Mouse (Mus musculus): ENCODE data around the gene Cep250.
A peak's percentile ranks its signal among the peaks of the same experiment; 100 is the strongest.
"Not testable (repeated sequence)": the region's sequence is repeated elsewhere in the genome, so short reads cannot be mapped to it uniquely, and the experiment has no call there.

Gene Cep250

DNA sequence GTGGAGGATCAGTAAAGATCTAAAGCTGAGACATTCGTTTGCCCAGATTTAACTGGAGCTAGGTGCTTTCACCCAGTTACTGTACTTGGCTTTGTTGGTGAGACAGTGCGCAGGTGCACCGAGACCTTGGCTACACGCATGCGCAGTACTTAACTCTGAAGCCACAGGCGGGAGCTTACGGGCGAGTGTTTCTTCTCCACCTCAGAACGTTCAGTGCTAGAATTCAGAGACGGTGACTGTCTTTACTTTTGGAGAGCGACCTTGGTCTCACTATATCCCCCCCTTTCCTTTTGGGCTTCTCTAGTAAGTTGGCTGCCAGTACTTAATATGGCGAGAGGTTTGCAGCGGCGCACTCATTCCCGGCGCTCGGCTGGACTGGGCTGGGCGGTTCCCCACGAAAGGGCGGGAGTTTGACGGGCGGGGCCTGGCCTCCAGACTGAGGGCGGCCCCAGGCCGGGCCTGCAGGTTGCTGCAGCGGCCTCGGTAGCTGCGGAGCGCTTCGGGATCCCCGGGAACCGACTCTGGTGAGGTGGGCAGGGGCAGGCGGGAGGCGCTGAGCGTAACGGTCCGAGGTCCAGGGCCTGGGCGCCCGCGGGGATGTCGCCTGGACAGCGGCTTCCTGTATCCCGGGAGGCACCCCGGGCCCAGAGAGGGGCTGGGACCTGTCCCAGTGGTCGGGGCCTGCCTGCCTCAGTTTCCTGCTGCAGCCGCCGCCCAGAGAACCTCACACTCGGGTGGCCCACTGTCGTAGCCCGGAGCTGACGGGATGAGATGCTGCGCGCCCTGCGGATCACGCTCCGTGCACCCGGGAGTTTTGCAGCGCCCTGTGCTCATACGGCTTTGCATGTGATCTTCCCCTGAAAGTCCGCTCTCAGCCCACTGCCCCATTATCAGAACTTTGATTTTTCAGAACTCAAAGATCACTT lies at the start of gene Cep250:
Gene Cep250, plus strand, starts transcription at position 325 of the 926 bp plus-strand sequence.
- DNase-seq (ENCODE audit: low spot score in 2 of 2), result peak; percentile 86 to 88

DNA sequence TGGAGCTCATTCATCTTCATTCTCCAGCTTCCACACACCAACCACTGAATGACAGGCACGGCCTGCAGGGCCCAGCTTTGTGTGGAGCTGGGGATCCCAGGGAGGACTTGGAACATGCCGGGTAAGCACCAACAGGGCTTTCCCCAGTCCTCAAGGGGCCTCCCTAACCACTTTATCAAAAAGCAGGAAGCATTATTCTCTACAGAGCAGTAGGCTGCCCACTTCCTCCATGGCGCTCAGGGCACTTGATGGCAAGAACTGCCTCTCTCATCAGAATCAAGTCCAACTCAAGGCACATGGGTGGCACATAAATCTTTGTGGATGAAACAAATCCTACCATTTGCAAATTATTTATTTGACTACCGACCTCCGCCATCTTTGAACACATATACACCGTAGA lies 41.6 kb upstream of the Cep250 start:
- no peak for DNase-seq (ENCODE audit: low spot score in 2 of 2)

DNA sequence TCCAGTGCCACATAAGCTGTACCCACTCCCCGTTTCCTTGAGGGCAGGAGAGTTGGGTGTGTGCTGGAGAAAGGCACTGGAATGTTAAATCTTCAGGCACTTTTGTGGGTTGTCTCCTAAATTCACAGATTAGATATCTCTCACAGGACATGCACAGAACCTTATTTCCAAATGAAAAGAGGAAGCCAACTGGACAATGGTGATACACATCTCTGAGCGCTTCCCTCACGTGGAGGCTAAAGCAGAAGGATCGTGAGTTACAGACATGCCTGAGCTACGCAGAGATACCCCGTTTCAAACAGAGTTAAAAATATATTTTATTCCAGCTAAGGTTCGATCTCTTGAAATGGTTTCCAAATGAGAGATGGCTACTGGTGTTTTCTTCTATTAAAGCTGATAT lies 33.1 kb upstream of the Cep250 start:
- DNase-seq (ENCODE audit: low spot score in 2 of 2), result no peak

DNA sequence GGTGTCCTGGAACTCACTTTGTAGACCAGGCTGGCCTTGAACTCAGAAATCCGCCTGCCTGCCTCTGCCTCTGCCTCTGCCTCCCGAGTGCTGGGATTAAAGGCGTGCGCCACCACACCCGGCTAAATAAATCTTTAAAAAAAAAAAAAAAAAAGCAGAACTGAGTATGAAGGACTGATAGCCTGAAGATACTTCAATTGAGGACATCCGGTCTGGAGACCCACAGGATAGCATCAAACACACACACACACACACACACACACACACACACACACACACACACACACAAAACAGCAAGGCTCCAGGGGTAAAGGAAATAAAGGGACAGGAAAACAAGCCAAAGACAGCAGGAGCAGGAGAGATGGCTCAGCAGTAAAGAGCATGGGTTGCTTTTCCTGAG lies 31.0 kb upstream of the Cep250 start:
- DNase-seq (ENCODE audit: low spot score in 2 of 2), result not testable (repeated sequence)

DNA sequence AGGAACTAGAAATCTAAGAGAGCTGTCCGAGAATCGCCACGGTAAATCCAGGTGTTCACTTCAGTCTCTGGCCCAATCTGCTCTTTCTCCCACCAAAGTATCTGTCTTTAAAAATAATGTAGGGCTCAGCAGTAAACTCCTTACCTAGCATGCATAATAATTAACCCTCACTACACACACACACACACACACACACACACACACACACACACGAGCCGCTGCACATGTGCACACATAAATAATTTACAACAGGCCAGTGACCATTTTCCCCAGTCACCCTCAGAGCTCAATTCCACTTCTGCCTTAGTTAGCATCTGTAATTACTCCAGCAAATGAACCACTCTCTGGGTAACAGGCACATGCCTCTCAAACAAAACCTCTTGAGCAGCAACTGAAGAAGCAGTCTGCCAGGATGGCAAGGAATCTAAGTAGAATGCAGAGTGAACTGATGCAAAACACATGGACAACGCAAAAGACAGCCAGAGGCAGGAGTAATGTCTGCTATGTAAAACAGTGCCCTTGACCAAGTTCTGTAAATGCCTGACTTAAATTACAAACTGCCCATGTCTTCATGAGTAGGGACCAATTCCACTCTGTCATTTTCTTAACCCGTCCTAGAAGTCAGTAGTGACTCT lies 27.4 kb upstream of the Cep250 start:
- no peak for DNase-seq (ENCODE audit: low spot score in 2 of 2)

DNA sequence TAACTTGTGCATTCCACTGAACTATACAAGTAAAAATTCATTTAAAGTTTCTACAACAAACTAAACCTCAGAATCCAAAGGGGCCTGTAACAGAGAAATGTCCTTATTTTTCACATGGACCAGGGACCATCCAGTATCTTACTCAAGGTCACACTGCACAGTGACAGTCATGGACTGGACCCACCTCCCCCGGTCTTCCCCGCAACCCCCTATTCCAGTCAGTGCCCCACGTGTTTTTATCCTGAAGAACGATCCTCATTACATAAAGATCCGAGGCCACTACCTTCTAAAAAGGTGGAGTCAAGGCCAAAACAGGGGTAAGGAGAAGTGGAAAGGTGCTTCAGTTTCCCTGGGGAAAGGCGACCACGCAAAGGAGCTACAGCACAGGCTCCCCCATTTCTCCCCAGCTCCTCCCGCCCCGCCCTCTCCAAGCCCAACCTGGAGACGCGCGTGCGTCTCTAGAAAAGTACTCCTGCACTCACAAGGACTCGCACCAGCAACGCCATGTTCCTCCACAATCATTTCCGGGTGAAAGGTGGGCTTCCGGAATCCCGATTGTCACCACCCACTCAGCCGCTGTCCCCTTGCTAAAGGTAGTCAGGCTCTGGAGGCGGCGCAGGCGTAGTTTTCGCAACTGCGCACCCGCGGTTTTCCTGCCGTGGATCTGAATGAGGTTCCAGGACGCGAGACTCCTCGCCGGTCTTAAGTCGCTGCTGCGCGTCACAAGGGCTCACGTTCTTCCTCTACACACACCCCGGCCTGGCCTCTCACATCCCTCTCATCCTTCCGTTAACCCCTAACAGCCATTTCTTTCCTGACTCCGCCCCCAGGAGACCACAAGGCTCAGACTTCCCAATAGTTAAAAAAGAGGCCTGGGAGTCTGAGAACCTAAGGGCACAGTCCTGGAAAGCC lies 26.5 kb upstream of the Cep250 start, which contains the start of gene Uqcc1:
Gene Uqcc1, minus strand, starts transcription at position 780 of the 912 bp plus-strand sequence.
- DNase-seq (ENCODE audit: low spot score in 2 of 2), result peak; percentile 91 to 97

DNA sequence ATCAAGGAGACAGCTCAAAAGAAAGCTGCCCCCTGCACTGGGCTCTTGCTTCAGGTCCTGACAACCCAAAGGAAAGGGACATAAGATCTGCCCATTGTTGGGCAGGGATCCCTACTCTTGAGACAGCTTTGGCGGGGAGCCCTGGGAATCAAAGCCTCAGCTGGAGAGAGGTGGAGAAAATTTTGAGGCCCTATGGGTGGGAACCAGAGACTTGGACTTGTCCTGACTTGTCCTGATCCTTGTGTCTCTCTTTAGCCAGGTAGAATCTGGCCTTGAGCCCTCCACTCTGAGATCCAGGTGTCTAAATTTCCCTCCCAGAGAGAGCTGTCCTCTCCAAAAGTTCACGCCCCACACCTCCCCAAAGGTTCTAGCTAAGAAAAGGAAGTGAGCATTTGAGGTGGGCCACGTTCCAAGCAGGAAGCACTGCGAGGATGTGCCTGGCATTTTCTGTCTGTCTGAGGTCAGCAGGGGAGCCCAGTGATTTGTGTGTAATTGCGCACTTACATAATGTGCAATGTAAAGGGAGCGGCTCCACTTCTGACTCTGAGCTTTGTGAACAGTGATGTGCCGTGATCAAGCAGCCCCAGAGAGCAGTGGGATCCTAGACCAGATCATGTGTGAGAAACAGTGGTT lies 16.2 kb upstream of the Cep250 start:
- DNase-seq (ENCODE audit: low spot score in 2 of 2), result no peak

DNA sequence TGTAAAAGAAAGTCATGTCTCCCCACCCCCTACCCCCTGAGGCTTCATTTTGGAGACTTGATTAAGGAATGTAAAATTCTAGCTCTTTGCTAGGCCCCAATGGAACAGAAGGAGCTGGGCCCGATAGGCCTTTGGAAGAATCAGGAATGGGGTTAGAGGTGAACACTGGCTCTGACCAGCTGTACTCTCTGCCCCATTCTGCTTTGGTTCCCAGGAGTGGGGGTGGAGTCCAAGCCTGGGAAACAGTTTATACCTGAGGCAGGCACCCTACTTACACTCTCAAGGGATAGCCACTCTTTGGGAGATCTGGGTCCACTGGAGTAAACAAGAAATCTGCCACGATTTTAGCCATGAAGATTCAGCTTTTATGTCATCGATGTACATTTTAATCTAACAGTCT lies 15.6 kb upstream of the Cep250 start, which contains the start of gene Gm15557:
Gene Gm15557, plus strand, starts transcription at position 48 of the 400 bp plus-strand sequence.
- DNase-seq (ENCODE audit: low spot score in 2 of 2), result no peak

DNA sequence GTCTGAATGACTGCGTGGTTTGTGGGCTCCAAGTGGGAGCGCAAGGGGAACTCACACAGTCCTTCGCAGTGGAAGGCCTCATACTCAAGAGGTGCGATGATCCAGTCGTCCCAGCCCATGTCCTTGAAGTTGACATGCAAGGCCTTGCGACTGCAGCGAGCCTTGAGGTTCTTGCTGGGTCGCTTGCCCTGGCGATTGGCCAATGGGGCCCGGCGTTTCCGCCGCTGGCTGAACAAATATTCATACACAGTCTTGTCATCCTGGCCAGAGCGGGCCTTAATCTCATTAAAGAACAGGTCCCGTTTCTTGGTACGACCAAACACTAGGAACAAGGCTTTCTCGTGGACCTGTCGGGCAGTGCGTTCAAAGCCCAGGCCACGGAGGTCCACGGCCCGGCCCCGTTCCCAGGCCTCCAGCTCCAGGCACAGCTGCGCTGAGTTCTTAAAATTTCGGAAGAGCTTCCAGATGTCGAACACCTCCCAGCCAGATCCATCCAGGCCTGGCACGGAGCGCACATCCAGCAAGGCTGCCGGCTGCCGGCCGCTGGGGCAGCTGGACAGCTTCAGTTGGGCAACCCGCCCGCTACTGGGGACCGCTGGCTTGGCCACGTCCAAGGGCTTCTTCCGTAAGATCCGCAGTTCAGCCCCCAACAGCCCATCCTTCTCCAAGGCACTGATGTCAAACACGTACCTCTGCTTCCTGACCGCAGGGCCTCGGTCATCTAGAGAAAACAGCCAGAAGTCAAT lies 14.4 kb upstream of the Cep250 start:
- DNase-seq (ENCODE audit: low spot score in 2 of 2), result no peak

DNA sequence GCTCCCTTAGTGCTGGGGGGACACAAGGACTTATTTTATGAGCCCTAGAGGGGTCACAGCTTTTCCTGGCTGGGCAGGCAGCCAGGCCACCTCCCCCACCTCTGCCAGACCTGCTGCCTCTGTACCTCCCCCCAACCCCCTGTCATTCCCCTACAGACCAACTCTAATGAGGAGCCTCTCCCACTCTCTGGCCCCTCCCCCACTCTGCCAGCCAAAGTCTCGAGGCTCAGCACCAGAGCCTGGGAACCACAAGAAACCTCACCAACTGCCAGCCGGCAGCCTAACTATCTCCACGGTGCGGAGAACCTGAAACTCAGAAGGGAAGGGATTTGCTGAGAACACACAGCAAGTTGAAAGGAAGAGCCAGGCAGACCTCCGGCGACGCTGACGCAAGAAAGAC lies 12.8 kb upstream of the Cep250 start:
- DNase-seq (ENCODE audit: low spot score in 2 of 2), result no peak

DNA sequence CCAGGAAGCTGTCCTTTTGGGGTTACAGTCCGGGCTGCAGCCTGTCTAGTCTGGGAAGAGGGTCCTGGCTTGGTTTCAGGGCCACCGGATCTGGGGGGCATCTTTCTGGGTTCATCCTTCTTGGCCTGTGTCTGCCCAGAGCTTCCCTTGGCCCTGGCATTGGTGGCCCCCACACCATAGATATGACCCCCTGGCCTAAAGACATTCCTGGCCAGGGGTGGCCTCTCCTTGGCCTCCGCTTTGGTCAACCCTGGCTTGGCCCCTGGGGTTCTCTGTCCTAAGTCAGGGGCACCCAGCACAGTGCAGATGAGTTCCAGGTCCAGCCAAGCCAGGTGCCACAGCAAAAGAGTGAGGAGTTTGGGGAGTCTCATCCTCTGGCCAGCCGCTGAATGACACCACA lies 11.6 kb upstream of the Cep250 start:
- DNase-seq (ENCODE audit: low spot score in 2 of 2), result no peak

DNA sequence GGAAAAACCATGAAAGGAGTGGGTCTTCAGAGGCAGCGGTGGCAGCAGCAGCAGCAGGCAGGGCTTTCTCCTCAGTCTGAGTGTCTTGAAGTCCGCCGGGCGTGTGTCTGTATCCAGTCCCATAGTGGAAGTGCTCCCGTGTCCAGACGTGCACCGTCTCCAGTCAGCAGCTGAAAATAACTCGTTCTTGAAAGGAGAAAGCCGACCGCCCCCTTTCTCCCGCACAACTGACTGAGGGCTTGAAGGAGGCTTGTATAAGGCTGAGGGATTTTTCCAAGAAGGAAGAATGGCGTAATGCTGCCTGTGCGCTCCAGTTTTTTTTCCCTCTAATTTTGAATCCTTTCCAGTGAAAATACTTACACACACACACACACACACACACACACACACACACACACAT lies 11.1 kb upstream of the Cep250 start, which contains the start of gene Gdf5:
Gene Gdf5, minus strand, starts transcription at position 244 of the 400 bp plus-strand sequence.
- peak in 1 of 2 experiments; percentile 54 for DNase-seq (ENCODE audit: low spot score in 2 of 2)

DNA sequence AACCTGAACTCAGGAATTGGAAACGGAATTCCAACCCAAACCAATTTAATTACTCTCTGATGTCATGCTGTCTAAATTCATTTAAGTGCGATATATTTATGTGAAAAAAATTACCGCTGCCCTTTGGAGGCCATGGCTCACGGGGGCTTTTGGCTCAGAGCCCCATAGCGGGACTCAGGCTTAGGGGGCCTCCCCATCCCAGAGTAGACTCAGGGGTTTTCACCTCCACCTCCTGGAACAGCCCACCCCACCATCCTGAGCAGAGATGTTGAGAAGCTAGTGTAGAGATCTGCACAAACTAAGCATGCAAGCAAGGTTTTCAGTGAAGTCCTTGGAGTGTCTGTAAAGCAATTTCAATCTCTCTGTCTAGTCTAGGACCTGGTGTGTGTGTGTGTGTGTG lies 10.7 kb upstream of the Cep250 start:
- no peak for DNase-seq (ENCODE audit: low spot score in 2 of 2)

DNA sequence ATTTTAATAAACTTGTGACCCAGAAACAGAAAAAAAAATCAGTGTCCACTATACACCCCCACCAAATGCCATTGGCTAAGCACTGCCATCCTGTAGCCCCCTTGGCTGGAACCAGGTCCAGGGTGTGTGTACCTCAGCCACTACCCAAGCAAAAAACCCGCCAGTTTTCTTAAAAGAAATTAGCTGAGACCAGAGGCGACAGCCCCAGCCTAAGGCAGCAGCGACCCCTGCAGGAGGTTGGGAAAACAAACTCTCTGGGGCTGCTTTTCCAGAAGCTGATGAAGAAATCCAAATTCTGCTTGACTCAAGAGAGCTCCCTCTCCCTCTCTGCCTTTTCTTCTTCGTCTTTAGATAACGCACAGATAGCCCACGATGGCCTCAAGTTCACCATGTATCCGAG lies 10.2 kb upstream of the Cep250 start:
- peak; percentile 61 to 66 for DNase-seq (ENCODE audit: low spot score in 2 of 2)

DNA sequence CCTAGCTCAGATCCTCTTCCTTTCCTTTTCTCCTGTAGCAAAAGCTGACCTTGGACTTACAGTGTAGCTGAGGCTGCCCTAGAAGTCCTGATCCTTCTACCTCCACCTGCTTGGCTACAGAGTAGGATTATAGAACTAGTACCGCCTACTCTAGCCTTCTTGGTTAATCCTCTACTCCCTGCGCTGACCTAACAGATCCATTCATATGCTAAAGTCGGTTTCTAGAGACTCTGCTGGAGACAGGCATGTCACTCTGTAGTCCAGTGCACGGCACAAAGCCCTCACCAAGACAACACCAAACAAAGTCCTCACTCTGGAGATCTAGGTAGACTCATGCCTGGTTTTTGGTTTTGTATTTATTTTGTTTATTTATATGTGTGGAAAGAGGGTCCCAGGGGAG lies 9.8 kb upstream of the Cep250 start:
- no peak for DNase-seq (ENCODE audit: low spot score in 2 of 2)

DNA sequence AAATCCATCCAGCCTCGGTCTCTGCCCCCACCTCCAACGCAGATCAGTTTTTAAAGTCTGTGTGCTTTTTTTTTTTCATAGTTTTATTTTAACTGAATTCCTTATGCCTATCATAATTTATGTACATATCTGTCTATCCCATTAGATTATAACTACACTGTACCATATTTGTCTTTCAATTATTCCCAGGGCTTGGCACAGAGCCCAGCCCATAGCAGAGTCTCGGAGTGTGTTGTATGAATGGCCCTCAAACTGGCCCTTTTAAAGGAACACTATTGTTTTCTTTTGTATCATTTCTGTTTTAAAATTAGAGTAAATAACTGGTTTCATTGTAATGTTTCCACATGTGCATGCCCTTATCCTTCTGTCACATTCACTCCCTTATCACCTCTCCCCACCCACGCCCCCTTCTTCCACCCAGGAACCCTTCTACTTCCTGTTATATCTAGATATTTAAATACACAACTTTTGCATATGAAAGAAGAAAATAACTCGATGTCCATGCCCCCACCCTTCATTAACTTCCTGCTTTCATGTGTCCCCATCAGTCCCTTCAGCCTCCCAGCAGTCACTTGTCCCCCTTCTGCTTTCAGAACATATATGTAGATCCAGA lies 8.8 kb upstream of the Cep250 start:
- no peak for DNase-seq (ENCODE audit: low spot score in 2 of 2)

DNA sequence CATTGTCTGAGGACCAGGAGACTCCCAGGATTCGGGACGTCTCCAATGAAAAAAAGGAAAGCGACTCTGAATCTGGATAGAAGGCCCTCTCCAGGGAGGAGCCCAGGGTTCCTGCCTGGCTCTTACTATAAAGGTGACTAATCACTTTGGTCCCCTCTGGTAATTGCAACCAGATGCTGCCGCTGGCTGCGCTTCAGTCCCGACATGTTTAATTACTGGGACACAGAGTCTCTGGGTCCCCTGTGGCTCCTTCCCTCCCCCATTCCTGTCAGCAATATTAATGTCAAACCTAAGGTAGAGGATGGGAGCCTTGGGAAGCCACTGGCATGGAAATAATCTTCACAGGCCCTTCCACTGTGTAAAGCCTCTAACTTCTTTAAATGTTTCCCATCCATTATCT lies 6.9 kb upstream of the Cep250 start:
- no peak for DNase-seq (ENCODE audit: low spot score in 2 of 2)

DNA sequence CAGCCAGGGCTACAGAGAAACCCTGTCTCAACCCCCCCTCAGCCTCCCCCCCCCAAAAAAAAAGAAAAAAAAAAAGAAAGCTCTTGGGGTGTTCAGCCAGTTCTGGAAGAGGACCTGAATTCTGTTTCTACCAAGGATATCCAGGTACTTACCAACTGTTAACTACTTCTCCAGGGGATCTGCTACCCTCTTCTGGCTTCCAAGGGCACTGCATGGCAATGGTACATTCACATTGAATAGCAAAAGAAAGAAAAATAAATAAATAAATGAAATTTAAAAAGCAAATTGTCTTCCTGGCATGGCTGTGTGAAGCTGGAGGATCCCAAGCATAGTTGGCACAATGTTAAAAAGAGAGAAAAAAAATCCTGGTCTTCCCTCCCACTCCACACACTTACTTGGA lies 4.3 kb upstream of the Cep250 start:
- peak; percentile 54 to 74 for DNase-seq (ENCODE audit: low spot score in 2 of 2)

DNA sequence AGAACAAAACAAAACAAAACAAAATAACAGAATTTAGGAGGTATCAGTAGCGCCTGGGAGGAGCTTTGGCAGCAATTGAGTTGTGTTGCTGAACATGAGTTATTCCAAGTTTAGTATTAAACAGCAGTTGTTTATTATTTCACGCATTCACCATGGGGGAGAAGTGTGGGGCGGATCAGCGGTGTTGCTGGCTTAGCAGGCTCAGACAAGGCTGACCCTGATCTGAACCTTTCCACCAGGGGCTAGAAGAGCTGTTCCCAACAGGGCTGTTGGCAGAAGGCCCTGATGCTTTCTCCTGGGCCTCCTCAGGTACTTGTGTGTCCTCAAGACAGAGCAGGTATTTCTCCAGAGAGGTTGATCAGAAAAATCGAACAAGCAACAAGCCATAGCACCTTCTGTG lies 3.7 kb downstream of the Cep250 start:
- no peak for DNase-seq (ENCODE audit: low spot score in 2 of 2)

DNA sequence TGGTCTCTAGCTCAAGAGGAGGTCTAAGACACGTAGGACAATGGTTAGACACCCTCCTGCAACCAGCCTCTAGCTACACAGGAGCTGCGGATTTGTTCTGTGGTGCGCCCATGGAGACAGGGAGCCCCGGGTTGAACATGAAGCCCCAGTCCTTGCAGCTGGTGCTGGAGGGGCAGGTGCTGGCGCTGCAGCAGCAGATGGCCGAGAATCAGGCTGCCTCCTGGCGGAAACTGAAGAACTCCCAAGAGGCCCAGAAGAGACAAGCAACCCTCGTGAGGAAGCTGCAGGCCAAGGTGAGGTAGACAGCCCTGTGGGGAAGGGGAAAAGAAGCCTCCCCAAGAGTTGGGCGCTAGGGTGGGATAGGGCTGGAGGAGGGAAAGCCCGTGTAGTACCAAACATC lies 5.6 kb downstream of the Cep250 start:
- no peak for DNase-seq (ENCODE audit: low spot score in 2 of 2)

All from frontal cortex, postnatal 36 days (tissue).